Mouse (Mus musculus): Measurements from ENCODE around the gene Fam204a. TPM values are rescaled to one million over a fixed set of nuclear protein-coding genes. Genes with fewer than 3 reads are reported as not detected.

The Fam204a gene
- polyA plus RNA-seq, 1 experiment: 12.3 TPM

GRCm38 (mm10) chr19:60189206-60189605, 37.3 kb downstream of the Fam204a start:
- H3K36me3 ChIP-seq (ENCODE audit: control insufficient read depth, insufficient read depth): no peaks in the 10 kb centered on the region
- H3K4me3 ChIP-seq (ENCODE audit: insufficient read depth, poor library complexity, severe bottlenecking): no peak overlapping the region
- H3K27me3 ChIP-seq (ENCODE audit: control insufficient read depth, insufficient read depth, insufficient read length): no peaks in the 10 kb centered on the region
- H3K79me2 ChIP-seq (ENCODE audit: control insufficient read depth, insufficient read depth): no peaks in the 10 kb centered on the region
- no peaks in the 10 kb centered on the region for H3K79me3 ChIP-seq (ENCODE audit: low read depth)
- no peak overlapping the region for H3ac ChIP-seq (ENCODE audit: control insufficient read depth, insufficient read length, low read depth)
- TF ChIP-seq USF1 (IDR thresholded peaks at IDR 0.05; ENCODE audit: low read depth) (no peak), MYOG (IDR thresholded peaks at IDR 0.05; ENCODE audit: control insufficient read depth, extremely low read depth, insufficient read length) (no peak), FOSL1 (IDR thresholded peaks at IDR 0.05; ENCODE audit: insufficient read depth, low read length, poor library complexity, severe bottlenecking) (no peak), CTCF (IDR thresholded peaks at IDR 0.05; ENCODE audit: control insufficient read depth, insufficient read depth, insufficient read length) (no peak), MYOD1 (IDR thresholded peaks at IDR 0.05; ENCODE audit: control insufficient read depth, insufficient read length, low read depth) (no peak)

- Histone ChIP-seq H3ac (ENCODE audit: control insufficient read depth, insufficient read length, low read depth) (no peak overlapping the region), H3K79me2 (ENCODE audit: control insufficient read depth, insufficient read depth) (no peaks in the 10 kb centered on the region), H3K79me3 (ENCODE audit: low read depth) (no peaks in the 10 kb centered on the region), H3K27me3 (ENCODE audit: control insufficient read depth, insufficient read depth, insufficient read length) (no peaks in the 10 kb centered on the region), H3K36me3 (ENCODE audit: control insufficient read depth, insufficient read depth) (no peaks in the 10 kb centered on the region), H3K4me3 (ENCODE audit: insufficient read depth, poor library complexity, severe bottlenecking) (no peak overlapping the region)
- TF ChIP-seq MAX (IDR thresholded peaks at IDR 0.05): no peak
- TF ChIP-seq FOSL1 (IDR thresholded peaks at IDR 0.05; ENCODE audit: insufficient read depth, low read length, poor library complexity, severe bottlenecking): no peak
- no peak for TF ChIP-seq MYOD1 (IDR thresholded peaks at IDR 0.05; ENCODE audit: control insufficient read depth, insufficient read length, low read depth)
Observed at GRCm38 (mm10) chr19:60182901-60183300, 43.6 kb downstream of the Fam204a start.

GRCm38 (mm10) chr19:60182171-60182570, 44.3 kb downstream of the Fam204a start:
- no peak overlapping the region for H3ac ChIP-seq (ENCODE audit: control insufficient read depth, insufficient read length, low read depth)
- H3K4me3 ChIP-seq (ENCODE audit: insufficient read depth, poor library complexity, severe bottlenecking): no peak overlapping the region
- H3K27me3 ChIP-seq (ENCODE audit: control insufficient read depth, insufficient read depth, insufficient read length): no peaks in the 10 kb centered on the region
- no peaks in the 10 kb centered on the region for H3K36me3 ChIP-seq (ENCODE audit: control insufficient read depth, insufficient read depth)
- H3K79me2 ChIP-seq (ENCODE audit: control insufficient read depth, insufficient read depth): no peaks in the 10 kb centered on the region
- H3K79me3 ChIP-seq (ENCODE audit: low read depth): no peaks in the 10 kb centered on the region
- TF ChIP-seq MYOD1 (IDR thresholded peaks at IDR 0.05; ENCODE audit: control insufficient read depth, insufficient read length, low read depth) (no peak), FOSL1 (IDR thresholded peaks at IDR 0.05; ENCODE audit: insufficient read depth, low read length, poor library complexity, severe bottlenecking) (no peak), MYOG (IDR thresholded peaks at IDR 0.05; ENCODE audit: control insufficient read depth, extremely low read depth, insufficient read length) (no peak), CEBPB (IDR thresholded peaks at IDR 0.05; ENCODE audit: low read depth) (no peak), CTCF (IDR thresholded peaks at IDR 0.05; ENCODE audit: control insufficient read depth, insufficient read depth, insufficient read length) (no peak), USF1 (IDR thresholded peaks at IDR 0.05; ENCODE audit: low read depth) (no peak), MAX (IDR thresholded peaks at IDR 0.05) (no peak)

DNA sequence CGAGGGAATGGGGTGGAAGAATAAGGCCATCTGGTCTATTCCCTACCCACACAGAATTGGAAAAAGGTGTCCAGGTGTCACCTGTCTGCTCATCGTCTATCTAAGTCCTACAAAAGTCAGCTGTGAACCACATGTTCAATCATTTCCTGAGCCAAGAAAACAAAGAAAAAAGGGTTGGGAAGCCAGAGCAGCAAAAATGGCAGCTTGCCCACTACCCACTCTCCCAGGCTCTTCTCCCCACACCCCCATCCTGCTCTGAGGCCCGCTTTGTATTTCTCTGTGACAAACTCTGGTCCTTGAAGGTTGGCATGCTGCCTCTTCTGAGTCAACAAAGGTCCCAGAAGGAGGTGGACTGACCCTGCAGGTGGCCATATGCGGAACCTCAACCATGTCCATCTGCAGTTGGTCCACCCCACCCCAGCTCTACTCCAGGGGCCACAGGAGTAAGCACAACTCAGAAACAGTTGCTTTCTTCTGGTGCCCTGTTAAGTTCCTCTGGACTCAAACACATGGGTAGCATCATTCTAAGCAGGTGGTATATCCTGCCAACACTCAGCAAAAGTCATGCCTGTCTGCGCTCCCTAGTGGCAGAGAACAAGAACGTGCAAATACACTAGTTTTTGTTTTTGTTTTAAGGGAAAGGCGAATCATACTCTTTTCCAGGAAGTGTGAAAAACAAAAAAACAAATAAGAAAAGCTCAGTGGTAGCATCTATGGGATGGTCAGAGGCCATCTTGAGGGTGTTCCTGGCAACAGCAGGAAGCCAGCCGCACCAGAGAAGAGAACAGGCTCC, 47.5 kb downstream of the Fam204a start:
- Histone ChIP-seq H3K79me2 (ENCODE audit: control insufficient read depth, insufficient read depth) (no peaks in the 10 kb centered on the region), H3K27me3 (ENCODE audit: control insufficient read depth, insufficient read depth, insufficient read length) (no peaks in the 10 kb centered on the region), H3K4me3 (ENCODE audit: insufficient read depth, poor library complexity, severe bottlenecking) (no peak overlapping the region), H3K36me3 (ENCODE audit: control insufficient read depth, insufficient read depth) (no peaks in the 10 kb centered on the region), H3K79me3 (ENCODE audit: low read depth) (no peaks in the 10 kb centered on the region), H3ac (ENCODE audit: control insufficient read depth, insufficient read length, low read depth) (no peak overlapping the region)
- TF ChIP-seq MYOD1 (IDR thresholded peaks at IDR 0.05; ENCODE audit: control insufficient read depth, insufficient read length, low read depth) (no peak), CEBPB (IDR thresholded peaks at IDR 0.05; ENCODE audit: low read depth) (no peak), USF1 (IDR thresholded peaks at IDR 0.05; ENCODE audit: low read depth) (no peak), FOSL1 (IDR thresholded peaks at IDR 0.05; ENCODE audit: insufficient read depth, low read length, poor library complexity, severe bottlenecking) (no peak), MYOG (IDR thresholded peaks at IDR 0.05; ENCODE audit: control insufficient read depth, extremely low read depth, insufficient read length) (no peak), CTCF (IDR thresholded peaks at IDR 0.05; ENCODE audit: control insufficient read depth, insufficient read depth, insufficient read length) (no peak), MAX (IDR thresholded peaks at IDR 0.05) (no peak)

DNA sequence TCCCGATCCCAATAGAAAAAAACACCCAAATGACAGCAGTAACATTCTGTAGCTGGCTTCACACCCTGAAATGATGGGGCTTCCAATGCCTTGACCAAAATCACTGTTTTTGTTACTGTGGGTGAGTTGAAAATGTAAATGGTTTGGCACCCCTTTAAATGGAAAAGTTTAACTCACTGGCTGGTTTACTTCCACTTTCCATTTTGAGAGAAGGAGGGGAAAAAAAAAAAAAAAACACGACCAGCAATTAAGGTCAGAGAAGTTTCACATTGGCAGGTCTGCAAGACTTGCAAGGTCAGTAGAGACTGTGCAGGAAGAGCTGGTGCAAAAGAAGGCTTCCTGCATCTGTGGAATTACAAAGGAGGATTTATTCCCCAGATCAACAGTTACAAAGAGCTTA, 61.1 kb downstream of the Fam204a start:
- Histone ChIP-seq H3K36me3 (ENCODE audit: control insufficient read depth, insufficient read depth) (no peaks in the 10 kb centered on the region), H3K4me3 (ENCODE audit: insufficient read depth, poor library complexity, severe bottlenecking) (no peak overlapping the region), H3K27me3 (ENCODE audit: control insufficient read depth, insufficient read depth, insufficient read length) (no peaks in the 10 kb centered on the region), H3ac (ENCODE audit: control insufficient read depth, insufficient read length, low read depth) (no peak overlapping the region), H3K79me2 (ENCODE audit: control insufficient read depth, insufficient read depth) (no peaks in the 10 kb centered on the region), H3K79me3 (ENCODE audit: low read depth) (no peaks in the 10 kb centered on the region)
- TF ChIP-seq MAX (IDR thresholded peaks at IDR 0.05) (no peak), CTCF (IDR thresholded peaks at IDR 0.05; ENCODE audit: control insufficient read depth, insufficient read depth, insufficient read length) (no peak), USF1 (IDR thresholded peaks at IDR 0.05; ENCODE audit: low read depth) (no peak), MYOD1 (IDR thresholded peaks at IDR 0.05; ENCODE audit: control insufficient read depth, insufficient read length, low read depth) (no peak), MYOG (IDR thresholded peaks at IDR 0.05; ENCODE audit: control insufficient read depth, extremely low read depth, insufficient read length) (no peak), FOSL1 (IDR thresholded peaks at IDR 0.05; ENCODE audit: insufficient read depth, low read length, poor library complexity, severe bottlenecking) (no peak), CEBPB (IDR thresholded peaks at IDR 0.05; ENCODE audit: low read depth) (no peak)
